Mouse (Mus musculus) heart, embryonic 15.5 days (tissue): ENCODE measurements around the gene Polr1d. TPM values are rescaled to one million over a fixed set of nuclear protein-coding genes. Genes with fewer than 3 reads are reported as not detected.
A peak's percentile ranks its signal among the peaks of the same experiment; 100 is the strongest.

Experiments used
- ATAC-seq: fragments of 200-750 bp; cut with Nextera tagmentation; replicated peaks from 2 replicates; pipeline ENCODE4 v1.8.0; 2017; ENCODE audit warnings: low read depth, moderate TSS enrichment; ENCODE audit not compliant: insufficient number of reproducible peaks, insufficient read depth, low FRiP score
- H3K27ac ChIP-seq: fragments of 300-500 bp; sonication (generic); 2 replicates; pipeline ENCODE4 v1.5.1; 2015; ENCODE audit warnings: mild to moderate bottlenecking, inconsistent platforms
- H3K27me3 ChIP-seq: fragments of 300-500 bp; sonication (generic); 2 replicates; pipeline ENCODE4 v1.6.1; 2015; ENCODE audit warnings: inconsistent platforms
- H3K36me3 ChIP-seq: fragments of 300-500 bp; sonication (generic); 2 replicates; pipeline ENCODE4 v1.6.1; 2015; ENCODE audit warnings: mild to moderate bottlenecking, inconsistent platforms
- H3K4me1 ChIP-seq: fragments of 300-500 bp; sonication (generic); replicated peaks from 2 replicates; pipeline ENCODE4 v1.6.1; 2015; ENCODE audit warnings: inconsistent platforms
- H3K4me2 ChIP-seq: fragments of 300-500 bp; sonication (generic); 2 replicates; pipeline ENCODE4 v1.6.1; 2015; ENCODE audit warnings: inconsistent platforms, mild to moderate bottlenecking, moderate library complexity
- H3K4me3 ChIP-seq: fragments of 300-500 bp; sonication (generic); 2 replicates; pipeline ENCODE4 v1.5.1; 2015; ENCODE audit warnings: mild to moderate bottlenecking, inconsistent platforms
- H3K9ac ChIP-seq: fragments of 300-500 bp; sonication (generic); 2 replicates; pipeline ENCODE4 v1.6.1; 2015; ENCODE audit warnings: mild to moderate bottlenecking, inconsistent platforms
- H3K9me3 ChIP-seq: fragments of 300-500 bp; sonication (generic); replicated peaks from 2 replicates; pipeline ENCODE4 v1.6.1; 2016; ENCODE audit warnings: inconsistent platforms
- WGBS: fragments of 180-500 bp; shearing (Covaris S2); methylation state at CpG from one replicate; pipeline ENCODE4 v1.1.7; 2015; ENCODE audit warnings: mixed read lengths; 5-methylcytosine and 5-hydroxymethylcytosine counted together
- polyA plus RNA-seq: library from polyadenylated mRNA; unstranded; fragments of >200 nt; fragmentation: Nextera tagmentation; extraction: Ambion mirVana; gene quantifications from 2 replicates; pipeline ENCODE4 v1.2.1, GENCODE M21; 2015

The Polr1d gene
- 84.3 and 85.2 TPM in 2 replicates for polyA plus RNA-seq

DNA sequence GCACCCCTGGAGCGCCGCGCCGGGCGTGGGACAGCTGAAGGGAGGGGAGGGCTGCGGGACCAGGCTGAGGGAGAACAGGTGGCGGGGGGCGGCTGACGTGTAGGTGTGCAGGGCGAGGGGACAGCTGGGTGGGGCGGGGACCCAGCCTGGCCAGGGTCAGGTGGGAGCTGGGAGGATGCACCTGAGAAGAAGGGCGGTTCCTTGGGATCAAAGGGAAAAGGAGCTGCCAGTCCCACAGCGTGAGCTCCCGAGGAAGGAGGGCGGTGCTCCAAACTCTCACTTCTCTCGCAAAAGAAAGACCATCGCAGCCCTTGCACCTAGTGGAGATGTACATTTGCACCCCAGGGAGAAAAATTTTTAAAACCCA lies at the start of gene Polr1d:
Polr1d (plus strand) TSS at position 252 of the 367 bp plus-strand sequence.
- Histone ChIP-seq H3K4me1 (peaks cover 45% of the 10 kb centered on the region), H3K36me3 (peaks cover 3% of the 10 kb centered on the region), H3K4me2 (peak within 1 kb of the TSS; percentile 97), H3K27ac (peak within 1 kb of the TSS; percentile 99), H3K9me3 (no peaks in the 10 kb centered on the region), H3K9ac (peak within 1 kb of the TSS; percentile 97), H3K27me3 (no peaks in the 10 kb centered on the region), H3K4me3 (peak within 1 kb of the TSS; percentile 98)
- WGBS = 0% methylated on average over 17 of the region's 17 CpGs
- peak; percentile 32 for ATAC-seq

- H3K9ac ChIP-seq = no peak overlapping the region
- no peak overlapping the region for H3K4me3 ChIP-seq
- no peak overlapping the region for H3K27ac ChIP-seq
- H3K4me2 ChIP-seq = no peak overlapping the region
- 87% methylated on average over 14 of the region's 14 CpGs for WGBS
- no peaks in the 10 kb centered on the region for H3K27me3 ChIP-seq
- peaks cover 63% of the 10 kb centered on the region for H3K36me3 ChIP-seq
- peaks cover 10% of the 10 kb centered on the region for H3K4me1 ChIP-seq
- no peak for ATAC-seq
- H3K9me3 ChIP-seq = no peaks in the 10 kb centered on the region
Observed at GRCm38 (mm10) chr5:147031281-147031680, 45.6 kb upstream of the Polr1d start.

GRCm38 (mm10) chr5:147033155-147033554 lies 43.7 kb upstream of the Polr1d start:
- H3K9me3 ChIP-seq = no peaks in the 10 kb centered on the region
- H3K4me2 ChIP-seq = no peak overlapping the region
- no peak overlapping the region for H3K9ac ChIP-seq
- H3K27ac ChIP-seq = no peak overlapping the region
- H3K4me1 ChIP-seq = peaks cover 29% of the 10 kb centered on the region
- H3K4me3 ChIP-seq = no peak overlapping the region
- H3K36me3 ChIP-seq = peaks cover 45% of the 10 kb centered on the region
- no peaks in the 10 kb centered on the region for H3K27me3 ChIP-seq
- 79% methylated on average over 13 of the region's 13 CpGs for WGBS
- ATAC-seq = no peak

GRCm38 (mm10) chr5:147034283-147034682 lies 42.6 kb upstream of the Polr1d start:
- H3K4me2 ChIP-seq = no peak overlapping the region
- no peak for ATAC-seq
- no peak overlapping the region for H3K27ac ChIP-seq
- H3K9ac ChIP-seq = no peak overlapping the region
- H3K36me3 ChIP-seq = peaks cover 33% of the 10 kb centered on the region
- H3K9me3 ChIP-seq = no peaks in the 10 kb centered on the region
- no peak overlapping the region for H3K4me3 ChIP-seq
- peaks cover 32% of the 10 kb centered on the region for H3K4me1 ChIP-seq
- H3K27me3 ChIP-seq = no peaks in the 10 kb centered on the region
- 81% methylated on average over 12 of the region's 12 CpGs for WGBS

DNA sequence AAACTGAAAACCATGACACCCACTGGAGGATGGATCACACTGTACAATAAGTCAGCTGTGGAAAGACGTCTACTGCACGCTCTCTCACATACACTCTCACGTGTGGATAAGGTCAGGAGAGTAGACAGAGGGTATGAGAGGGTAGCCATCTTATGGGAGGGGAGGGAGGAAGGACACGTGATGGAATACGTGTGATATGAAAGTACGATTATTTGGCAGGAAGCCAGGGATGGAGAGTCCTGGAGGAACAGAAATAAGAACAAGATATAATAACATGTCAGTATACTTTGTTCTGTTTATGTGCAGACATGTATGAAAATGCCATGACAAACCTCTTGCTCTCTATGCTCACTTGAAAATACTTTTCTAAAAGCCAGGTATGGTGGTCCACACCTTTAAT lies 41.5 kb upstream of the Polr1d start:
- H3K4me2 ChIP-seq = no peak overlapping the region
- H3K27ac ChIP-seq = no peak overlapping the region; the same call in 1 of the 2 replicates
- peaks cover 26% of the 10 kb centered on the region for H3K36me3 ChIP-seq
- H3K9me3 ChIP-seq = no peaks in the 10 kb centered on the region
- H3K4me1 ChIP-seq = peaks cover 32% of the 10 kb centered on the region
- no peak overlapping the region for H3K4me3 ChIP-seq
- 50% methylated on average over 6 of the region's 6 CpGs for WGBS
- H3K27me3 ChIP-seq = no peaks in the 10 kb centered on the region
- H3K9ac ChIP-seq = no peak overlapping the region
- no peak; the same call in 1 of the 2 replicates for ATAC-seq

GRCm38 (mm10) chr5:147036028-147036427 lies 40.8 kb upstream of the Polr1d start:
- Histone ChIP-seq H3K4me3 (no peak overlapping the region), H3K9ac (no peak overlapping the region), H3K27ac (peak overlapping the region; percentile 65), H3K4me2 (no peak overlapping the region), H3K36me3 (peaks cover 25% of the 10 kb centered on the region), H3K27me3 (no peaks in the 10 kb centered on the region), H3K4me1 (peaks cover 32% of the 10 kb centered on the region), H3K9me3 (no peaks in the 10 kb centered on the region)
- peak; percentile 44; the same call in 1 of the 2 replicates for ATAC-seq
- 55% methylated on average over 10 of the region's 10 CpGs for WGBS

- WGBS = 82% methylated on average over 5 of the region's 5 CpGs
- H3K4me1 ChIP-seq = peaks cover 32% of the 10 kb centered on the region
- no peak overlapping the region for H3K9ac ChIP-seq
- H3K27me3 ChIP-seq = no peaks in the 10 kb centered on the region
- H3K36me3 ChIP-seq = peaks cover 25% of the 10 kb centered on the region
- H3K4me3 ChIP-seq = no peak overlapping the region
- no peaks in the 10 kb centered on the region for H3K9me3 ChIP-seq
- no peak for ATAC-seq
- no peak overlapping the region for H3K4me2 ChIP-seq
- H3K27ac ChIP-seq = peak overlapping the region; percentile 65
Observed at GRCm38 (mm10) chr5:147036661-147037060, 40.2 kb upstream of the Polr1d start.

DNA sequence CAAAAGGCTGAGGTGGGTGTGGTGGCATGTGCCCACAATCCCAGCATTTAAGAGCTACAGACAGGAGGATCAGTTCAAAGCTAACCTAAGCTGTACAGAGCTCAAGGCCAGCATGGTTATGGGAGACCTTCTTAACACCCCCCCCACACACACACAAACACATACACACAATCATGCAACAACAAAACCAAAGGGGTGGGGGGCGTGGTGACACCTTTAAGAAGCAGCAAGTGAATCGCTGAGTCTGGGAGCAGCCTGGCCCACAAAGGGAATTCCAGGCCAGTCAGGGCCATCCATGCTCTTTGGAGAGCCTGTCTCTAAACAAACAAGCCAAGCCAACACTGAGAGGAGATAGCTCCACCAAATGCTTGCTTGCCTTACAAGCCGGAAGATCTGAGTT lies 39.2 kb upstream of the Polr1d start:
- 54% methylated on average over 3 of the region's 3 CpGs for WGBS
- peaks cover 32% of the 10 kb centered on the region for H3K4me1 ChIP-seq
- no peak overlapping the region for H3K27ac ChIP-seq

DNA sequence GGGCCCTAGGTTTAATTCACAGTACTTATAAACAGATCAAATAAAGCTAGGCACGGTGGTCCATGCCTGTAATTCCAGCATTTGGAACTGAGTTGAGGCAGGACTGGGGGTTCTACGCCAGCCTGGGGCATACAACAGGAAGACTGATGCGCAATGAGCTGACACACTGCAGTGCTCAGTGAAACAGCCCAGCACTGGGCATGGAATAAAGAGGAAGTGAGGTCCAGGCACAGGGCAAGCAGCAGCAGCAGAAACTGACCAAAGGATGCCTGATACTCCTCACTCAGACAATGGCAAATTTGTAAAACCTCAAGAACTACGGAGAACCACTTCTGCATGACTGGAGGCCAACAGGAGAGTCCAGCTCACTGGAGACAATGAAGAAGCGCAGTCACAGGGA lies 37.5 kb upstream of the Polr1d start:
- Histone ChIP-seq H3K4me2 (no peak overlapping the region), H3K27ac (no peak overlapping the region), H3K4me1 (peaks cover 32% of the 10 kb centered on the region), H3K9ac (no peak overlapping the region), H3K36me3 (peaks cover 18% of the 10 kb centered on the region), H3K4me3 (no peak overlapping the region), H3K9me3 (no peaks in the 10 kb centered on the region), H3K27me3 (no peaks in the 10 kb centered on the region)
- ATAC-seq = no peak
- 82% methylated on average over 5 of the region's 5 CpGs for WGBS

More for the DNA sequence above, 39.2 kb upstream of the Polr1d start:
- Histone ChIP-seq H3K9ac (no peak overlapping the region), H3K4me3 (no peak overlapping the region), H3K4me2 (no peak overlapping the region), H3K36me3 (peaks cover 21% of the 10 kb centered on the region), H3K27me3 (no peaks in the 10 kb centered on the region), H3K9me3 (no peaks in the 10 kb centered on the region)
- ATAC-seq = no peak

GRCm38 (mm10) chr5:147041965-147042937 lies 34.6 kb upstream of the Polr1d start:
- H3K4me3 ChIP-seq = no peak overlapping the region
- no peak overlapping the region for H3K9ac ChIP-seq
- no peak overlapping the region for H3K27ac ChIP-seq
- WGBS = 84% methylated on average over 40 of the region's 40 CpGs
- no peak for ATAC-seq
- H3K36me3 ChIP-seq = peaks cover 18% of the 10 kb centered on the region
- H3K4me2 ChIP-seq = no peak overlapping the region
- no peaks in the 10 kb centered on the region for H3K27me3 ChIP-seq
- no peaks in the 10 kb centered on the region for H3K9me3 ChIP-seq
- H3K4me1 ChIP-seq = peaks cover 24% of the 10 kb centered on the region

GRCm38 (mm10) chr5:147043240-147043844 lies 33.5 kb upstream of the Polr1d start:
- Histone ChIP-seq H3K4me3 (no peak overlapping the region), H3K9ac (no peak overlapping the region), H3K4me2 (no peak overlapping the region), H3K36me3 (peaks cover 18% of the 10 kb centered on the region), H3K27me3 (no peaks in the 10 kb centered on the region), H3K4me1 (peaks cover 14% of the 10 kb centered on the region), H3K9me3 (no peaks in the 10 kb centered on the region), H3K27ac (no peak overlapping the region)
- WGBS = 73% methylated on average over 15 of the region's 15 CpGs
- ATAC-seq = no peak
